Mouse (Mus musculus) CH12.LX (cell line): Measurements from ENCODE around the gene Sypl2. TPM values are rescaled to one million over a fixed set of nuclear protein-coding genes. Genes with fewer than 3 reads are reported as not detected.

Experiments
- DNase-seq: peaks from one replicate; pipeline ENCODE4 v3.0.0-alpha.2; 2013; ENCODE audit errors: extremely low read depth
- H3K27ac ChIP-seq: 2 replicates; pipeline ENCODE4 v1.5.1; 2012; ENCODE audit warnings: low read depth, mild to moderate bottlenecking, control low read depth, moderate library complexity; ENCODE audit not compliant: insufficient read depth
- H3K27me3 ChIP-seq: replicated peaks from 2 replicates; pipeline ENCODE3; 2012; ENCODE audit warnings: inconsistent platforms
- H3K36me3 ChIP-seq, 2 experiments: replicated peaks in 1 of 2; 2 replicates each; pipeline versions ENCODE3 to v1.6.1; 2012; ENCODE audit warnings: inconsistent platforms in 1 of 2, low read length in 1 of 2, mild to moderate bottlenecking in 1 of 2, mixed read lengths in 1 of 2, moderate library complexity in 1 of 2; ENCODE audit not compliant: control insufficient read depth in 1 of 2, insufficient read depth in 1 of 2
- H3K4me1 ChIP-seq, 2 experiments: 2 replicates each; pipeline ENCODE4 v1.6.1; 2012; ENCODE audit warnings: inconsistent platforms in 1 of 2, moderate library complexity in 1 of 2; ENCODE audit not compliant: insufficient read depth in 2 of 2, control insufficient read depth in 1 of 2
- H3K4me2 ChIP-seq: 2 replicates; pipeline ENCODE4 v1.6.1; 2012; ENCODE audit warnings: low read depth, mild to moderate bottlenecking, control low read depth; ENCODE audit not compliant: poor library complexity, insufficient read depth, severe bottlenecking
- H3K4me3 ChIP-seq, 3 experiments: fragments of 150-350 bp in 1 of 3; sonication (generic) in 1 of 3; replicated peaks in 1 of 3; 2 replicates each; pipeline versions ENCODE3 to v1.5.1; 2011 to 2012; ENCODE audit warnings: low read depth in 2 of 3, low read length in 2 of 3, mild to moderate bottlenecking in 2 of 3, moderate library complexity in 2 of 3, control low read depth in 1 of 3, improper control_type of control experiment in 1 of 3, inconsistent platforms in 1 of 3, mixed read lengths in 1 of 3; ENCODE audit not compliant: poor library complexity in 1 of 3
- H3K79me2 ChIP-seq: replicated peaks from 2 replicates; pipeline ENCODE4 v1.6.1; 2012; ENCODE audit warnings: mild to moderate bottlenecking, moderate library complexity; ENCODE audit not compliant: control insufficient read depth, poor library complexity, insufficient read depth, severe bottlenecking; ENCODE audit errors: extremely low read depth
- H3K9ac ChIP-seq: 2 replicates; pipeline ENCODE4 v1.6.1; 2012; ENCODE audit warnings: low read depth, mild to moderate bottlenecking, control low read depth, moderate library complexity; ENCODE audit not compliant: insufficient read depth
- H3K9me3 ChIP-seq: replicated peaks from 2 replicates; pipeline ENCODE3; 2012; ENCODE audit warnings: low read length, inconsistent platforms, mixed read lengths
- CHD2 ChIP-seq: IDR thresholded peaks from 2 replicates; pipeline ENCODE4 v1.6.1; 2011; ENCODE audit warnings: low read length, improper control_type of control experiment
- E2F4 ChIP-seq: IDR thresholded peaks from 2 replicates; pipeline ENCODE4 v1.6.1; 2011; ENCODE audit warnings: low read depth, low read length, improper control_type of control experiment; ENCODE audit not compliant: insufficient replicate concordance
- ETS1 ChIP-seq: conservative IDR thresholded peaks from 2 replicates; pipeline ENCODE4 v1.6.1; 2012; ENCODE audit warnings: low read depth, mild to moderate bottlenecking, inconsistent platforms, low read length, improper control_type of control experiment, moderate library complexity
- GABPA ChIP-seq: IDR thresholded peaks from 2 replicates; pipeline ENCODE4 v1.6.1; 2012; ENCODE audit warnings: low read depth, low read length, improper control_type of control experiment, inconsistent platforms; ENCODE audit not compliant: insufficient replicate concordance
- IRF4 ChIP-seq: IDR thresholded peaks from 2 replicates; pipeline ENCODE4 v1.6.1; 2014; ENCODE audit warnings: low read depth, mild to moderate bottlenecking, inconsistent platforms, low read length, improper control_type of control experiment
- MAFK ChIP-seq: IDR thresholded peaks from 2 replicates; pipeline ENCODE4 v1.6.1; 2011; ENCODE audit warnings: low read length, improper control_type of control experiment; ENCODE audit not compliant: insufficient replicate concordance
- MAX ChIP-seq: IDR thresholded peaks from 2 replicates; pipeline ENCODE4 v1.6.1; 2011; ENCODE audit warnings: low read length, improper control_type of control experiment
- MAZ ChIP-seq: IDR thresholded peaks from 2 replicates; pipeline ENCODE4 v1.6.1; 2012; ENCODE audit warnings: low read depth, mild to moderate bottlenecking, inconsistent platforms, low read length, improper control_type of control experiment, moderate library complexity
- MEF2A ChIP-seq: IDR thresholded peaks from 2 replicates; pipeline ENCODE4 v1.6.1; 2014; ENCODE audit warnings: low read depth, mild to moderate bottlenecking, inconsistent platforms, low read length, improper control_type of control experiment, borderline replicate concordance
- NRF1 ChIP-seq: IDR thresholded peaks from 2 replicates; pipeline ENCODE4 v1.6.1; 2014; ENCODE audit warnings: low read depth, mild to moderate bottlenecking, inconsistent platforms, low read length, improper control_type of control experiment, moderate library complexity
- PAX5 ChIP-seq: IDR thresholded peaks from 2 replicates; pipeline ENCODE4 v1.6.1; 2012; ENCODE audit warnings: low read length, inconsistent platforms, mixed read lengths
- RAD21 ChIP-seq: IDR thresholded peaks from 2 replicates; pipeline ENCODE4 v1.6.1; 2011; ENCODE audit warnings: low read depth, mild to moderate bottlenecking, low read length, improper control_type of control experiment, moderate library complexity
- RCOR1 ChIP-seq: conservative IDR thresholded peaks from 2 replicates; pipeline ENCODE4 v1.6.1; 2012; ENCODE audit warnings: low read depth, mild to moderate bottlenecking, inconsistent platforms, low read length, improper control_type of control experiment
- TCF12 ChIP-seq: IDR thresholded peaks from 2 replicates; pipeline ENCODE4 v1.6.1; 2014; ENCODE audit warnings: low read depth, mild to moderate bottlenecking, inconsistent platforms, low read length, improper control_type of control experiment
- USF2 ChIP-seq: conservative IDR thresholded peaks from 2 replicates; pipeline ENCODE4 v1.6.1; 2011; ENCODE audit warnings: low read depth, low read length, improper control_type of control experiment
- ZC3H11A ChIP-seq: IDR thresholded peaks from 2 replicates; pipeline ENCODE4 v1.6.1; 2012; ENCODE audit warnings: low read depth, mild to moderate bottlenecking, inconsistent platforms, low read length, improper control_type of control experiment
- ZKSCAN1 ChIP-seq: IDR thresholded peaks from 2 replicates; pipeline ENCODE4 v1.6.1; 2012; ENCODE audit warnings: low read depth, inconsistent platforms, low read length, improper control_type of control experiment, borderline replicate concordance
- dilution Hi-C: fragments of 300-500 bp; cut with MboI; formaldehyde crosslinking; loops from 2 replicates; pipeline ENCODE4 v1.14.3; 2020; ENCODE audit warnings: low sequenced_read_pairs; ENCODE audit not compliant: extremely low pct_unique_long_range_greater_than_20kb, extremely low pct_ligation_motif_present
- in situ Hi-C: fragments of 300-500 bp; cut with MboI; formaldehyde crosslinking; loops from 3 replicates; pipeline ENCODE4 v1.14.3; 2019; ENCODE audit warnings: low sequenced_read_pairs, low pct_ligation_motif_present, low pct_unique_long_range_greater_than_20kb, mixed read lengths
- polyA plus RNA-seq: library from polyadenylated mRNA; unstranded; fragments of >175 nt; gene quantifications from 2 replicates; pipeline ENCODE4 v1.2.1, GENCODE M21; 2012; ENCODE audit warnings: low read depth; ENCODE audit not compliant: insufficient read length
- total RNA-seq, 2 experiments: library from RNA; depleted of rRNA; stranded (reverse); fragments of 300-350 nt in 1 of 2; fragments of >200 nt in 1 of 2; gene quantifications; 2 replicates each; pipeline ENCODE4 v1.2.3; 2012 to 2014

Sypl2 gene
- total and polyA plus RNA-seq, 3 experiments = not detected

- Histone ChIP-seq H3K36me3 (no peaks in the 10 kb centered on the region), H3K4me2 (peak overlapping the region; percentile 56; the same call in 1 of the 2 replicates), H3K4me3 (no peak overlapping the region), H3K9ac (no peak overlapping the region), H3K9me3 (peaks cover 3% of the 10 kb centered on the region), H3K4me1 (no peaks in the 10 kb centered on the region), H3K79me2 (no peaks in the 10 kb centered on the region), H3K27me3 (peaks cover 55% of the 10 kb centered on the region), H3K27ac (no peak overlapping the region)
- TF ChIP-seq TCF12 (no peak), E2F4 (no peak), ZC3H11A (no peak), ETS1 (no peak)
- DNase-seq = no peak
- dilution Hi-C loops (no loop called here), in situ Hi-C loops (no loop called here)
Observed at GRCm38 (mm10) chr3:108225711-108226557, 514 bp downstream of the Sypl2 start.

- H3K9me3 ChIP-seq = no peaks in the 10 kb centered on the region
- TF ChIP-seq IRF4 (no peak), MAFK (no peak), MAX (no peak), RAD21 (no peak), USF2 (no peak), RCOR1 (no peak), NRF1 (no peak), ZKSCAN1 (no peak), PAX5 (no peak), GABPA (no peak), MAZ (no peak), CHD2 (no peak), MEF2A (no peak), E2F4 (no peak)
- peaks cover 91% of the 10 kb centered on the region for H3K27me3 ChIP-seq
- H3K4me1 ChIP-seq = no peaks in the 10 kb centered on the region
- H3K4me2 ChIP-seq = no peak overlapping the region
- H3K27ac ChIP-seq = no peak overlapping the region
- H3K9ac ChIP-seq = no peak overlapping the region
- dilution Hi-C loops (no loop called here), in situ Hi-C loops (no loop called here)
- H3K4me3 ChIP-seq = no peak overlapping the region
- no peaks in the 10 kb centered on the region for H3K36me3 ChIP-seq
- H3K79me2 ChIP-seq = no peaks in the 10 kb centered on the region
- no peak for DNase-seq
Observed at GRCm38 (mm10) chr3:108220661-108221060, 5.8 kb downstream of the Sypl2 start.
